11 mouse cellular contexts compared by ENCODE assay signal in genomic region chr8:46690111-46690510, GRCm38 (mm10).
"Had no signal": no experiment of that assay in that cellular context is flagged by ENCODE, and none has a peak within 500 bp of the region (broad histone marks: within the 10 kb centered on the region; RNA-seq: fewer than 3 reads in every experiment).

No protein-coding gene starts in this region.

- H3K4me2 ChIP-seq: limb, embryonic 12.5 days; liver, embryonic 13.5 days; lung, embryonic 15.5 days had no signal

- H3K9me3 ChIP-seq: limb, embryonic 12.5 days; liver, embryonic 13.5 days; lung, embryonic 15.5 days had no signal

- H3K4me1 ChIP-seq: lung, embryonic 15.5 days had no signal

- DNase-seq: kidney, adult 8-10 months; kidney, postnatal 25 days; layer of hippocampus, adult 9-11 months; layer of hippocampus, postnatal 36 days; liver; liver, embryonic 13.5 days; liver, postnatal 0 days; midbrain, embryonic 14.5 days; thymus, postnatal 4 days had no signal

- H3K27ac ChIP-seq: limb, embryonic 12.5 days; liver, embryonic 13.5 days; lung, embryonic 15.5 days had no signal

- H3K9ac ChIP-seq: limb, embryonic 12.5 days; liver, embryonic 13.5 days; liver, postnatal 0 days; lung, embryonic 15.5 days had no signal

- ATAC-seq: liver, postnatal 0 days had no signal

- H3K36me3 ChIP-seq: limb, embryonic 12.5 days; liver, embryonic 13.5 days; lung, embryonic 15.5 days had no signal

- H3K27me3 ChIP-seq: limb, embryonic 12.5 days; liver, embryonic 13.5 days; lung, embryonic 15.5 days had no signal

- H3K4me3 ChIP-seq: limb, embryonic 12.5 days; liver, embryonic 13.5 days; lung, embryonic 15.5 days had no signal
